Mouse (Mus musculus) ES-E14 (cell line): Measurements from ENCODE around the gene Fcrlb. TPM values are rescaled to one million over a fixed set of nuclear protein-coding genes. Genes with fewer than 3 reads are reported as not detected.

Source experiments
- DNase-seq: peaks from one replicate; pipeline ENCODE4 v3.0.0-alpha.2; 2013; ENCODE audit warnings: low read depth, low spot score
- H3K27ac ChIP-seq: 2 replicates; pipeline ENCODE4 v1.5.1; 2012; ENCODE audit warnings: low read depth, mild to moderate bottlenecking, low read length, moderate library complexity, mixed read lengths; ENCODE audit not compliant: poor library complexity, insufficient read depth, severe bottlenecking
- H3K36me3 ChIP-seq: 2 replicates; pipeline ENCODE4 v1.6.1; 2012; ENCODE audit warnings: mild to moderate bottlenecking, low read length, moderate library complexity, mixed read lengths; ENCODE audit not compliant: control insufficient read depth, poor library complexity, insufficient read depth, severe bottlenecking
- H3K4me1 ChIP-seq, 2 experiments: fragments of 150-350 bp in 1 of 2; sonication (generic) in 1 of 2; 2 replicates each; pipeline ENCODE4 v1.6.1; 2012; ENCODE audit warnings: low read length in 2 of 2, mild to moderate bottlenecking in 1 of 2, mixed read lengths in 1 of 2; ENCODE audit not compliant: control insufficient read depth in 2 of 2, insufficient read depth in 2 of 2, poor library complexity in 1 of 2
- H3K4me3 ChIP-seq, 2 experiments: fragments of 150-350 bp in 1 of 2; sonication (generic) in 1 of 2; 2 replicates each; pipeline ENCODE4 v1.5.1; 2012; ENCODE audit warnings: low read length in 2 of 2, low read depth in 1 of 2, mild to moderate bottlenecking in 1 of 2, mixed read lengths in 1 of 2; ENCODE audit not compliant: insufficient read depth in 1 of 2, poor library complexity in 1 of 2, severe bottlenecking in 1 of 2
- H3K9ac ChIP-seq: 2 replicates; pipeline ENCODE4 v1.6.1; 2012; ENCODE audit warnings: low read depth, mild to moderate bottlenecking, low read length, mixed read lengths; ENCODE audit not compliant: poor library complexity, insufficient read depth, severe bottlenecking
- H3K9me3 ChIP-seq: fragments of 150-350 bp; sonication (generic); 2 replicates; pipeline ENCODE4 v1.6.1; 2012; ENCODE audit warnings: low read depth, mild to moderate bottlenecking, low read length; ENCODE audit not compliant: control insufficient read depth, insufficient read depth
- CHD2 ChIP-seq: IDR thresholded peaks from 2 replicates; pipeline ENCODE4 v1.6.1; 2014; ENCODE audit warnings: mild to moderate bottlenecking, low read depth, low read length, inconsistent platforms
- HCFC1 ChIP-seq: IDR thresholded peaks from 2 replicates; pipeline ENCODE4 v1.6.1; 2012; ENCODE audit warnings: low read length, inconsistent platforms, borderline replicate concordance; ENCODE audit not compliant: insufficient read depth
- MAFK ChIP-seq: IDR thresholded peaks from 2 replicates; pipeline ENCODE4 v1.6.1; 2014; ENCODE audit warnings: mild to moderate bottlenecking, low read depth, low read length, inconsistent platforms; ENCODE audit not compliant: insufficient read depth
- ZC3H11A ChIP-seq: IDR thresholded peaks from 2 replicates; pipeline ENCODE4 v1.6.1; 2012; ENCODE audit warnings: low read depth, mild to moderate bottlenecking, inconsistent platforms, low read length, borderline replicate concordance
- ZNF384 ChIP-seq: IDR thresholded peaks from 2 replicates; pipeline ENCODE4 v1.6.1; 2012; ENCODE audit warnings: low read depth, low read length, inconsistent platforms
- in situ Hi-C, 2 experiments: fragments of 600-800 bp; cut with MboI; formaldehyde crosslinking; loops; one replicate each; pipeline ENCODE4 v1.15.1; 2025; ENCODE audit warnings: low sequenced_read_pairs in 2 of 2, inconsistent platforms in 1 of 2; ENCODE audit not compliant: unreplicated experiment in 2 of 2
- total RNA-seq: library from RNA; depleted of rRNA; stranded (reverse); fragments of 300-350 nt; gene quantifications from 2 replicates; pipeline ENCODE4 v1.2.3, GENCODE M21; 2012

Gene Fcrlb
- total RNA-seq, 1 experiment: not detected

DNA sequence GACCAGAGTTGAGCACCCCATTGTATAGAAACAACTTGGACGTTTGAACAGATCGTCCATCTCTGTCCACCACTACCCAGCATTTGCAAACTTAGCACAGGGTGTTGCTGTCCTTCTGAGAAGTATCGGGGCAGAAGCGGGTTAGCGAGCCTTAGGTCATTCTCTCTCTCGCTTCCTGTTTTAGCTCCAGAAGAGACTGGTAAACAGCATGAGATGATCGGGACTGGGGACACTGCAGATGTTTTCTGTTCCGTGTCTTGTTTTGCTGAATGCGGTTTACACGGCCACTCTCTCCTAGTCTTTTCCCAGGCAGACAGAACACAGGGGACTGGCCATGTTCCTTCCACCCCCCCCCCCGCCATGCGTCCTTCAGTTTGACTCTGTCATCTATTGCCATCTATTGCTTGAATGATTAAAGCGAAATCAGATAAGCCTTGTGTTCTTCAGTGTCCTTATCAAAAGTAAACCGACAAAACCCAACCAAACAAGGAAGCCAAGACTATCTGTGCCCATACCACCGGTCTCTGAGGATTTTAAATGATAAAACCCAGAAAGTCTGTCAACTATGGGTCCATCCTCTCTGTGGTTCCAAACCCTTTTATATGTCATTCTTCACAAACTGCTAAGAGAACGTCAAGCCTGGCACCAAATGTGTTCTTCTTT is 14.2 kb downstream of the Fcrlb start:
- peaks cover 0 to 11% of the 10 kb centered on the region in 2 experiments; a peak in 2 of 4 replicates for H3K4me1 ChIP-seq
- H3K27ac ChIP-seq: no peak overlapping the region
- in situ Hi-C loops: loop anchor here (5.0 to 25.0 kb wide), 3 partner anchors 89 to 339 kb away; partner anchors contain the start of genes Apoa2 (in 1 of the 2), Fcer1g (in 1 of the 2) and Fcgr2b (in 1 of the 2)
- DNase-seq: no peak
- H3K4me3 ChIP-seq: no peak overlapping the region
- no peak for TF ChIP-seq CHD2
- TF ChIP-seq ZNF384: no peak
- TF ChIP-seq MAFK: no peak
- TF ChIP-seq ZC3H11A: no peak
- no peak for TF ChIP-seq HCFC1
- no peaks in the 10 kb centered on the region for H3K36me3 ChIP-seq
- H3K9me3 ChIP-seq: no peaks in the 10 kb centered on the region
- H3K9ac ChIP-seq: no peak overlapping the region

DNA sequence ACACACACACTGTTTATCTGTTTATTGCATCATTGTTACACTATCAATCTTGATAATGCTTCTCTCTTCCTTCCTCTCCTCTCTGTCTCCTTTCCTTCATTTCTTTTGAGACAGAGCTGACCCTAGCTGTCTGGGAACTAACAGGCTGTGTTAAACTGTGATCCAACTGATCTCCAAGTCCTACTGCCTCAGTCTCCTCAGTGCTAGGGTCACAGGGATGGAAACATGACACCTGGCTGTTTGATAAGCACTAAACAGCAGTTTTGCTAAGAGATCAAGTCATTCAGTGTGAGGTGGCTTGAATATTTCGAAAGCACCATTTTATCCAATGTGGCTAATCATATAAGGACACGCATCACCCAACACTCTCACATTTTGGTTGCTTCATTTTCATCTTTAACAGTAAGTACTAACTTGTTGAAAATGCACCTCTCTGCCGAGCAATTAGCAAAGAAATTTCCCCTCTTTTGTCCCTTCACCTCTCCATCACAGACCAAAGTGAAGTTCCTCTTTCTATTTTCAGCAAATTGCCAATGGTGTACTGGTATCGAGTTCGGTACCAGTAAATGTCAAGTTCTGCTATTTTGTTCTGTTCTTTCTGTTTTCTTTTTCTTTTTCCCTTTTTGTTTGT is 16.0 kb downstream of the Fcrlb start:
- Histone ChIP-seq H3K9ac (no peak overlapping the region), H3K9me3 (no peaks in the 10 kb centered on the region), H3K4me3 (no peak overlapping the region), H3K36me3 (no peaks in the 10 kb centered on the region), H3K4me1 (peaks cover 0 to 13% of the 10 kb centered on the region in 2 experiments; a peak in 2 of 4 replicates), H3K27ac (no peak overlapping the region)
- no peak for DNase-seq
- in situ Hi-C loops: loop anchor here (5.0 to 25.0 kb wide), 3 partner anchors 91 to 341 kb away; partner anchors contain the start of genes Apoa2 (in 1 of the 2), Fcer1g (in 1 of the 2) and Fcgr2b (in 1 of the 2)
- TF ChIP-seq CHD2: no peak
- no peak for TF ChIP-seq HCFC1
- TF ChIP-seq ZNF384: no peak
- no peak for TF ChIP-seq ZC3H11A
- TF ChIP-seq MAFK: no peak

GRCm38 (mm10) chr1:170894603-170895602 is 17.8 kb downstream of the Fcrlb start:
- Histone ChIP-seq H3K27ac (peak overlapping the region; percentile 76; the same call in 1 of the 2 replicates), H3K9me3 (no peaks in the 10 kb centered on the region), H3K4me1 (peaks cover 3 to 19% of the 10 kb centered on the region in 2 experiments; a peak in 3 of 4 replicates), H3K36me3 (no peaks in the 10 kb centered on the region), H3K9ac (no peak overlapping the region; the same call in 1 of the 2 replicates), H3K4me3 (no peak overlapping the region)
- in situ Hi-C loops: loop anchor here (5.0 to 25.0 kb wide), 3 partner anchors 92 to 342 kb away; partner anchors contain the start of genes Apoa2 (in 1 of the 2), Fcer1g (in 1 of the 2) and Fcgr2b (in 1 of the 2)
- no peak for TF ChIP-seq ZNF384
- TF ChIP-seq CHD2: no peak
- TF ChIP-seq HCFC1: no peak
- TF ChIP-seq ZC3H11A: no peak
- TF ChIP-seq MAFK: no peak
- DNase-seq: peak; percentile 61

GRCm38 (mm10) chr1:170892279-170892678 is 20.5 kb downstream of the Fcrlb start:
- in situ Hi-C loops: loop anchor here (25.0 kb wide), 2 partner anchors 95 to 345 kb away; partner anchors contain the start of genes Apoa2 (in 1 of the 2), Fcer1g (in 1 of the 2) and Fcgr2b (in 1 of the 2)
- TF ChIP-seq CHD2 (no peak), ZNF384 (no peak), MAFK (no peak), HCFC1 (no peak), ZC3H11A (no peak)
- no peak overlapping the region for H3K9ac ChIP-seq
- peaks cover 3 to 17% of the 10 kb centered on the region in 2 experiments; a peak in 3 of 4 replicates for H3K4me1 ChIP-seq
- H3K36me3 ChIP-seq: no peaks in the 10 kb centered on the region
- peak overlapping the region; percentile 72; the same call in 1 of the 2 replicates for H3K27ac ChIP-seq
- DNase-seq: no peak
- H3K9me3 ChIP-seq: no peaks in the 10 kb centered on the region
- H3K4me3 ChIP-seq: no peak overlapping the region
